7 mouse cellular contexts compared by ENCODE assay signal in genomic region chr16:38483582-38484309, GRCm38 (mm10). TPM values are rescaled to one million over a fixed set of nuclear protein-coding genes. Genes with fewer than 3 reads are reported as not detected.
DNase-seq lines count a peak whose midpoint lies in the region; ATAC-seq and TF ChIP-seq lines count a peak whose summit lies in the region.

No protein-coding gene starts in this region.

- peak; percentile 57 to 59 for ATAC-seq in hematopoietic stem cell, adult 5-6 weeks (replicated peaks in 1 of 2; ENCODE audit: insufficient read depth in 1 of 2, low FRiP score in 2 of 2, low TSS enrichment in 1 of 2, low read depth in 1 of 2, poor library complexity in 2 of 2, severe bottlenecking in 2 of 2)
- ATAC-seq in liver, embryonic 12.5 days, result peak; percentile 28; the same call in 1 of the 2 replicates

- H3K36me3 ChIP-seq in ES-E14 (ENCODE audit: control insufficient read depth, insufficient read depth, low read length, poor library complexity, severe bottlenecking), result no peaks in the 10 kb centered on the region
- H3K36me3 ChIP-seq in liver, embryonic 12.5 days, result no peaks in the 10 kb centered on the region

- no peak overlapping the region for H3K27ac ChIP-seq in ES-E14 (ENCODE audit: insufficient read depth, low read depth, low read length, poor library complexity, severe bottlenecking)
- no peak overlapping the region for H3K27ac ChIP-seq in liver, embryonic 12.5 days

- peak overlapping the region; percentile 24 to 62 for H3K4me3 ChIP-seq in ES-E14 (ENCODE audit: insufficient read depth in 1 of 2, low read depth in 1 of 2, low read length in 2 of 2, poor library complexity in 1 of 2, severe bottlenecking in 1 of 2)
- H3K4me3 ChIP-seq in liver, embryonic 12.5 days, result peak overlapping the region; percentile 50

- DNase-seq in CD4-positive, CD25-positive, alpha-beta regulatory T cell, adult 2 months (ENCODE audit: low read depth, low spot score), result peak; percentile 38
- DNase-seq in ES-E14 (ENCODE audit: low read depth, low spot score) (no peak), adipocyte (ENCODE audit: low spot score) (no peak)
- DNase-seq in neural tube, embryonic 10.5 days (ENCODE audit: extremely low spot score, low spot score), result peak; percentile 26
- DNase-seq in gastrocnemius, postnatal 4 days (ENCODE audit: low spot score in 2 of 2), result no peak

- H3K4me1 ChIP-seq in ES-E14 (ENCODE audit: control insufficient read depth in 2 of 2, insufficient read depth in 2 of 2, low read length in 2 of 2, poor library complexity in 1 of 2), result peaks cover 0 to 2% of the 10 kb centered on the region in 2 experiments; a peak in 1 of 4 replicates
- peaks cover 34% of the 10 kb centered on the region for H3K4me1 ChIP-seq in liver, embryonic 12.5 days

- WGBS in liver, embryonic 12.5 days (ENCODE audit: insufficient replicate concordance), result 15% methylated on average over 42 of the region's 42 CpGs

- peaks cover 31% of the 10 kb centered on the region for H3K27me3 ChIP-seq in liver, embryonic 12.5 days (replicated peaks)

- peak overlapping the region; percentile 27 for H3K9ac ChIP-seq in ES-E14 (ENCODE audit: insufficient read depth, low read depth, low read length, poor library complexity, severe bottlenecking)
- peak overlapping the region; percentile 55 for H3K9ac ChIP-seq in liver, embryonic 12.5 days

- H3K4me2 ChIP-seq in liver, embryonic 12.5 days, result peak overlapping the region; percentile 81

- in situ Hi-C loops in ES-E14 (cut with MboI; ENCODE audit: low sequenced_read_pairs in 2 of 2, unreplicated experiment in 2 of 2), result loop anchor here in 1 of 2 experiments (10.0 to 25.0 kb wide), 2 partner anchors 139 to 546 kb away; partner anchors contain the start of genes Cox17, Gm21987 and Maats1

- no peaks in the 10 kb centered on the region for H3K9me3 ChIP-seq in ES-E14 (ENCODE audit: control insufficient read depth, insufficient read depth, low read depth, low read length)
- no peaks in the 10 kb centered on the region for H3K9me3 ChIP-seq in liver, embryonic 12.5 days (replicated peaks)

TF ChIP-seq in ES-E14, 5 proteins besides CTCF, POLR2A, EP300 and RAD21:
- TF ChIP-seq HCFC1 (IDR thresholded peaks at IDR 0.05; ENCODE audit: borderline replicate concordance, insufficient read depth, low read length), result no peak
- no peak for TF ChIP-seq MAFK (IDR thresholded peaks at IDR 0.05; ENCODE audit: insufficient read depth, low read depth, low read length)
- TF ChIP-seq ZNF384 (IDR thresholded peaks at IDR 0.05; ENCODE audit: low read depth, low read length), result no peak
- TF ChIP-seq CHD2 (IDR thresholded peaks at IDR 0.05; ENCODE audit: low read depth, low read length), result no peak
- TF ChIP-seq ZC3H11A (IDR thresholded peaks at IDR 0.05; ENCODE audit: borderline replicate concordance, low read depth, low read length), result no peak
TF ChIP-seq in ES-E14: peak in this region for 0.

RNA-seq across cellular contexts. Expression of gene Cd80, which starts 28.4 kb away (rescaled TPM):
- total RNA-seq in ES-E14 (2012; rRNA removed), result 11.1 and 15.2 TPM in 2 replicates
- total RNA-seq in hematopoietic stem cell, adult 5-6 weeks (2017), result 0.38 TPM in 1 of 2 replicates, not detected in the other
- polyA plus RNA-seq in liver, embryonic 12.5 days (2016; fragmentation: Nextera tagmentation; extraction: Ambion mirVana), result 0.12 and 0.19 TPM in 2 replicates
- total RNA-seq in gastrocnemius, postnatal 4 days (2021), result under 1 TPM; 0.26 to 0.44 TPM

RNA-seq across cellular contexts. Expression of gene Adprh, which starts 31.2 kb away (rescaled TPM):
- total RNA-seq in ES-E14 (2012; rRNA removed), result 70.2 and 121 TPM in 2 replicates
- total RNA-seq in hematopoietic stem cell, adult 5-6 weeks (2017), result 11.1 and 23.8 TPM in 2 replicates
- polyA plus RNA-seq in liver, embryonic 12.5 days (2016; fragmentation: Nextera tagmentation; extraction: Ambion mirVana), result 50.8 and 53.5 TPM in 2 replicates
- total RNA-seq in gastrocnemius, postnatal 4 days (2021), result 10 to 100 TPM; 41.5 to 45.3 TPM

RNA-seq across cellular contexts. Expression of gene Timmdc1, which starts 38.7 kb away (rescaled TPM):
- 26.9 and 36.9 TPM in 2 replicates for total RNA-seq in ES-E14 (2012; rRNA removed)
- 35.4 and 35.7 TPM in 2 replicates for total RNA-seq in hematopoietic stem cell, adult 5-6 weeks (2017)
- polyA plus RNA-seq in liver, embryonic 12.5 days (2016; fragmentation: Nextera tagmentation; extraction: Ambion mirVana), result 19.7 and 19.9 TPM in 2 replicates
- 10 to 100 TPM; 30.8 to 33.5 TPM for total RNA-seq in gastrocnemius, postnatal 4 days (2021)

RNA-seq across cellular contexts. Expression of gene Pla1a, which starts 50.8 kb away (rescaled TPM):
- total RNA-seq in ES-E14 (2012; rRNA removed), result 4.9 and 6.0 TPM in 2 replicates
- not detected in 2 replicates for total RNA-seq in hematopoietic stem cell, adult 5-6 weeks (2017)
- polyA plus RNA-seq in liver, embryonic 12.5 days (2016; fragmentation: Nextera tagmentation; extraction: Ambion mirVana), result 3.4 TPM in 2 replicates
- 1 to 10 TPM; 1.5 to 2.0 TPM for total RNA-seq in gastrocnemius, postnatal 4 days (2021)

Comparison
In these comparisons a context has a peak if more than half of its experiments do, and no peak if none do; other contexts are left out.
1. DNase-seq: peak in CD4-positive, CD25-positive, alpha-beta regulatory T cell, adult 2 months (single experiment) and neural tube, embryonic 10.5 days (single experiment); none in ES-E14 (single experiment), adipocyte (single experiment) and gastrocnemius, postnatal 4 days (0 of 2).